In the genomic region with DNA sequence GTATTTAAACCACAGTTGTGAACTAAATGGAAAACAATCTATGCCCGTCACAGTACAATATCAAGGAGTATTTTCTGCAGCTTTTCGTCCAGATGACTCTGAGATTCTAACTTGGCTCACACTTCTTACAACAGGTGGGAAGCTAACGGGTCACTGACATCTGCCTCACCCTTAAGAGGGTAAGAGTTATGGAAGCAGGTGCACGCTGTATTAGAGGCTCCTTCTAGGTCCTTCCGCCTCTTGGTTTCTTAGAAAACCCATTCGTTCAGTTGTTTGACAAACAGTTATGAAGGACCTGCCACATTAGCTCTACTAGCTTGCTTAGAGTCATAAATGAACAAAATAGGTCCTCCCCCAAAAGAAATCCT, we compare ENCODE assay signal across 8 mouse cellular contexts. TPM values are rescaled to one million over a fixed set of nuclear protein-coding genes. Genes with fewer than 3 reads are reported as not detected.
DNase-seq lines count a peak whose midpoint lies in the region; ATAC-seq and TF ChIP-seq lines count a peak whose summit lies in the region.

No protein-coding gene starts in this region.

- H3K9ac ChIP-seq in limb, embryonic 14.5 days (ENCODE audit: low read depth, low read length, severe bottlenecking), result peak overlapping the region; percentile 82
- H3K9ac ChIP-seq in stomach, postnatal 0 days (ENCODE audit: low read length), result peak overlapping the region; percentile 88

- H3K4me1 ChIP-seq in heart, embryonic 10.5 days, result peaks cover 9% of the 10 kb centered on the region
- peaks cover 14% of the 10 kb centered on the region for H3K4me1 ChIP-seq in limb, embryonic 14.5 days (ENCODE audit: control insufficient read depth, insufficient read depth, low read length)
- no peaks in the 10 kb centered on the region for H3K4me1 ChIP-seq in stomach, postnatal 0 days (replicated peaks; ENCODE audit: control insufficient read depth, insufficient read depth)

- WGBS in heart, embryonic 10.5 days, result 61% methylated on average over 6 of the region's 6 CpGs
- 50% methylated on average over 6 of the region's 6 CpGs for WGBS in limb, embryonic 14.5 days
- WGBS in stomach, postnatal 0 days, result 14% methylated on average over 6 of the region's 6 CpGs

- H3K27me3 ChIP-seq in heart, embryonic 10.5 days (ENCODE audit: insufficient read depth, poor library complexity, severe bottlenecking), result no peaks in the 10 kb centered on the region
- H3K27me3 ChIP-seq in limb, embryonic 14.5 days (ENCODE audit: control insufficient read depth, insufficient read depth, low read length), result no peaks in the 10 kb centered on the region
- H3K27me3 ChIP-seq in stomach, postnatal 0 days (ENCODE audit: control insufficient read depth, insufficient read depth, low read length), result no peaks in the 10 kb centered on the region

- H3K4me2 ChIP-seq in limb, embryonic 14.5 days (replicated peaks; ENCODE audit: low read depth, low read length, severe bottlenecking), result peak overlapping the region; percentile 50
- peak overlapping the region; percentile 77 for H3K4me2 ChIP-seq in stomach, postnatal 0 days (replicated peaks; ENCODE audit: low read depth)

- H3K4me3 ChIP-seq in heart, embryonic 10.5 days, result peak overlapping the region; percentile 87
- H3K4me3 ChIP-seq in limb, embryonic 14.5 days (replicated peaks; ENCODE audit: low read length), result peak overlapping the region; percentile 71
- H3K4me3 ChIP-seq in stomach, postnatal 0 days (ENCODE audit: low read depth, low read length), result peak overlapping the region; percentile 78

- TF ChIP-seq POLR2A in limb, embryonic 14.5 days (IDR thresholded peaks at IDR 0.05; ENCODE audit: borderline replicate concordance, extremely low read depth, insufficient read depth, insufficient read length), result no peak

- H3K9me3 ChIP-seq in heart, embryonic 10.5 days, result no peaks in the 10 kb centered on the region
- H3K9me3 ChIP-seq in limb, embryonic 14.5 days (ENCODE audit: control insufficient read depth, low read length), result no peaks in the 10 kb centered on the region
- H3K9me3 ChIP-seq in stomach, postnatal 0 days (ENCODE audit: control insufficient read depth, low read length), result no peaks in the 10 kb centered on the region

- H3K27ac ChIP-seq in heart, embryonic 10.5 days, result peak overlapping the region; percentile 97
- H3K27ac ChIP-seq in limb, embryonic 14.5 days (replicated peaks; ENCODE audit: low read depth, low read length), result no peak overlapping the region
- peak overlapping the region; percentile 86; the same call in 1 of the 2 replicates for H3K27ac ChIP-seq in stomach, postnatal 0 days (replicated peaks)

- H3K36me3 ChIP-seq in heart, embryonic 10.5 days, result no peaks in the 10 kb centered on the region
- no peaks in the 10 kb centered on the region for H3K36me3 ChIP-seq in limb, embryonic 14.5 days (ENCODE audit: control insufficient read depth, insufficient read depth, low read length)
- no peaks in the 10 kb centered on the region for H3K36me3 ChIP-seq in stomach, postnatal 0 days (ENCODE audit: control insufficient read depth, insufficient read depth, low read length)

- DNase-seq in heart, embryonic 10.5 days (ENCODE audit: low spot score), result no peak
- no peak for DNase-seq in heart, adult 8-10 months (ENCODE audit: low spot score)
- DNase-seq in thymus, postnatal 25 days, result peak; percentile 12
- no peak for DNase-seq in thymus, postnatal 10 days (ENCODE audit: low spot score in 2 of 2)
- DNase-seq in limb, embryonic 14.5 days (ENCODE audit: low spot score), result no peak
- no peak for DNase-seq in stomach, postnatal 0 days (ENCODE audit: low spot score)
- no peak for DNase-seq in gastrocnemius, adult 8-10 months (ENCODE audit: low spot score in 2 of 2)
- no peak for DNase-seq in adrenal gland, postnatal 25 days

- no peak for TF ChIP-seq EP300 in stomach, postnatal 0 days (optimal IDR thresholded peaks at IDR 0.05)

- 0 out of 2 replicates have a peak, but pooled peaks have one; percentile 8 for ATAC-seq in limb, embryonic 14.5 days (ENCODE audit: low FRiP score, low read depth)
- ATAC-seq in stomach, postnatal 0 days (ENCODE audit: low FRiP score, low TSS enrichment), result no peak

- TF ChIP-seq CTCF in stomach, postnatal 0 days (IDR thresholded peaks at IDR 0.05; ENCODE audit: low read depth), result no peak

RNA-seq across cellular contexts. Expression of gene Scaper, which starts 0.7 kb away (rescaled TPM):
- polyA plus RNA-seq in heart, embryonic 10.5 days (2016; fragmentation: Nextera tagmentation; extraction: Ambion mirVana), result 6.3 and 7.0 TPM in 2 replicates
- total RNA-seq in heart, adult 8-10 months (2022), result 10 to 100 TPM; 17.3 to 20.1 (median 18.1) TPM
- polyA plus RNA-seq in limb, embryonic 14.5 days (2012; rRNA removed), result 8.2 and 9.5 TPM in 2 replicates
- polyA plus RNA-seq in limb, embryonic 14.5 days (2014; fragmentation: Nextera tagmentation; extraction: Ambion mirVana), result 15.1 and 16.4 TPM in 2 replicates
- polyA plus RNA-seq in stomach, postnatal 0 days (2015; fragmentation: Nextera tagmentation; extraction: Ambion mirVana), result 5.6 and 5.9 TPM in 2 replicates
- 1 to 10 TPM; 8.0 to 9.3 (median 8.8) TPM for total RNA-seq in gastrocnemius, adult 8-10 months (2022)
- total RNA-seq in adrenal gland, postnatal 25 days (2021), result 11.6 and 14.0 TPM in 2 replicates
